Mouse (Mus musculus) mesoderm, embryonic 11.5 days (tissue): ENCODE measurements around the gene Cdt1.

Experiments used
- DNase-seq: peaks from one replicate; pipeline ENCODE4 v3.0.0-alpha.2; 2012; ENCODE audit warnings: low read depth, low spot score

Cdt1 gene

GRCm38 (mm10) chr8:122574264-122574663 is 6.4 kb downstream of the Cdt1 start:
- no peak for DNase-seq

DNA sequence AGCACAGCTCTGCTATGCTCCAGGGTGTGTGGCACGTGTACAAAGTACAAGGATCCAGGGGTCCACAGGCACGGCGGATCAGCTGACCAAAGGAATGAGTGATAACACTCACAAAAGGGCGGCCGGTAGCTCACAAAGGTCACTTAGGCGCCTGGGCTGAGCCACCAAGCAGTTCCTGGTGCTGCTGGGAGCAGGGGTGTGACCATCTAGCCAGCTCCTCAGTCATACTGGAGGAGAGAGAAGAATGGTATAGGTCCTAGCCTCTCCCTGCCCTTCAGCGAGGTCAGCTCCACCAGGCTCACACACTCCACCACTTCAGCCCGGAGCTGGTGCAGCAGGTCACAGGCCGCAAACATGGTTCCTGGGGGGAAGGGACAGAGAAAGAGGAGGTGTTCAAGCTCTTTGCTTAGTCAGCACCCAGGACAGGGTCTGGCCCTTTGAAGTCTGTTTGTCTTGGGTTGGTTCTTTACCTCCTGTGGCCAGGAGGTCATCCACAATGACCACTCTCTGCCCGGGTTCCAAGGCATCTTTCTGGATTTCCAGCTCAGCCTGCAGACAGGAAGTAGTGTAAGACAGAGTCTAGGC is 6.9 kb downstream of the Cdt1 start:
- DNase-seq: no peak

- no peak for DNase-seq
Observed at GRCm38 (mm10) chr8:122575286-122575685, 7.5 kb downstream of the Cdt1 start.

DNA sequence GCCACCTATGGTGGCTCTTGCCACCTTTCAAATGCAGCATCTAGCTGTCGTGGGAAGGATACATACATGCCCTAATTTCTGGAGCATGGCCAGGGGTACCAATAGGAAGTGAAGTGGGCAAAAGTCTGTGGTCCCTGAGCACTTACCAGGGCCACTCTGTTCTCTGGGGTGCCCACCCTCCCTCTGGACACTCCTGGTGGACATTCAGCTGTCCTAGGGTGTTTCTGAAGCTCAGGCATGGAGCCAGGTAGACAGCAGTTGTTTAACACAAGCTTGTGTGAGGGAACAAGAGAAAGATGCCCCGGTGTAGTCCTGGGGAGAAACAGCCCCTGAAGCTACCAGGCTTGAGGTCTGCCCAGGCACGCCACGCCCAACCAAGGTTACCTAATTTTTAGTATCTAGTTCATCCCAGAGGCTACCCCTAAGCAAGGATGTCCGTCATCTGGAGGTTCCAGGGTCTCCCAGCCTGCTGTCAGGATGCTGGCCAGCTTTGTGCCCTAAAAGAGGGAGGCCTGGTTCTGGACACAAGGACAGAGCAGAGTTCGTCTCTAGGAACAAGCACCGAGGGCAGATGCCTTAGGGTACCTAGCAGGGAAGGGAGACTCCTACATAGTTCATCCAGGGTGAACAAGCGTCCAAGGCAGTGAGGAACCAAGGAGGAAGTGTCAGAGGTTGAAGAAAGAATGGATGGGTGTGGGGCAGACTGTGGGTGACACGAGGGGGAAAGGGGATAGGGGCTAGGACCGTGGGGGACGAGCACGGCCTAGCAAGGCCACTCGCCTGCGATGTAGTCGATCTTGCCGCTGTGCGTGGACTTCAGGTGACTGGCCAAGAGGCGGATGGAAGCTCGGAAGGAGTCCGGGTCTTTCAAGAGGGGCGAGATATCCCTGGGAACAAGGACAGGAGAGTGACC is 8.2 kb downstream of the Cdt1 start:
- DNase-seq: no peak

DNA sequence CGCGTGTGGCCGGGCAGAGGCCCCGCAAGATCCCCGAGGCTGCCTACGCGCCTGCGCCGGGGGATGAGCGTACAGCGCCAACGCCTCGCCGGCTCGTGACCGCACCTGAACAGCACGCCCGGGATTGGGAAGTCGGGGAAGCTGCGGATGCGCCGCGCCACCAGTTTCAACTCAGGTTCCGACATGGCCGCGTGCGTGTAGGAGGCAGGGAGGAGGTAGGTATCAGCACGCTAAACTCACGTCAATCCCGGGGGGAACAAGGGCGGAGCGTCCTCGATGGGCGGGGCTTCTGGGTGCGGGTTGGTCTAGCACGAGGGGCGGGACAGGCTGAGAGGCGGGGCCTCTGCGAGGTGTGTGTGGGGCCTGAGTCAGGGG is 8.8 kb downstream of the Cdt1 start, which contains the start of gene Aprt:
Gene Aprt (minus strand): TSS at position 262 of the 375 bp plus-strand sequence.
- DNase-seq: peak; percentile 93

DNA sequence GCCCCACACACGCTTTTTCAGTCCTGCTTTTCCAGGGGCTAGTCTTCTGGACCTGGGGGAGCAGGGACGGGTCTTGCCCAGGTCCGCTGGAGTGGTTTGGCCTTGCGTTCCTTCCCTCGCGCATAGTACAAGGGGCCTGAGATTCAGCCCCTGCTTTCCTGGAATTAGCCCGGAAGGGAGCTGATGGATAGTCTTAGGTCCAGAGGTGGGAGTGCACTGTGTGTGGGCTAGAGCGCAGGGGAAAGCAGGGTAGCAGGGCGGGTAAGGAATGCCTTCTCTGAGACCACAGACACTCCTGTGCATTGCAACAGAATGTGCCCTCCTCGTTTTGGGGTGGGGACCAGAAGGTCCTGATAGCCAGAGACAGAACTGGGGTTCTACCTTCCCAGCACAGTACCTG is 9.3 kb downstream of the Cdt1 start:
- DNase-seq: no peak

DNA sequence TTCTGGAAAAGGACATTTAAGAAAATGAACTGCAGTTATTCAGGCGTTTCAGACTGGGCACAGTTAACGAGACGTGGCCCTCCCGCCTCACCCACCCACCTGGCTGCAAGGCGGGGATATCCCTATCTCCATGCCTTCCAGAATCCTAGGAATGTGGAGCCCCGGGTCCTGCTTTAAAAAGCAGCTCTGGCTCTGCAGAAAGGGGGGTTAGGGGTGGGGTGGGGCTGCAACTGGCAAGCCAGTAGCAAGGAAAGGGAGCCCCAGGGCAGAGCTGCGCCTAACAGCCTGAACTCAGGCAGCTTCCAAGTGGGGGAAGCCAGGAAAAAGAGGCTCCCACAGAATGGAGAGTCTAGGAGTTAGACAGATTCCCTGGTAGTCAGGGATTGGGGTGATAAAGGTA is 11.4 kb downstream of the Cdt1 start:
- no peak for DNase-seq

DNA sequence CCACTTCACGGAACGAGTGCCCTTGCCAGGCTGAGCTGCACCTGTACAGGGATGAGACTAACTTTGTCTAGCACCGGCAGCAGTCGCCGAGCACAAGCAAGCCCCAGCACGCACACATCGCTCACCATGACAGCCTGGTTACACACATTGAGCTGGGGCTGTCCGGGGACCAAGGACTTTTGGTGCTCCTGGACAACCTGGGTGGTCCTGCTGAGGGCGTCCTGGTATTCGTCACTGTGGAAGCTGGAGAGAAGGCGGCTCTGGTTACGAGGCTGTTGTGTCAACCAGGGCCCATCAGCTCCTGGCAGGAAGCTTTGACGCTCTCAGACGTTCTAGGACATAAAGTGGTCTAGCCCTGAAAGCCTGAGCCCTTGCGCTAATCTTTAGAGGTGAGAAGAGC is 13.1 kb downstream of the Cdt1 start:
- no peak for DNase-seq

- no peak for DNase-seq
Observed at GRCm38 (mm10) chr8:122584981-122585380, 17.2 kb downstream of the Cdt1 start.

DNA sequence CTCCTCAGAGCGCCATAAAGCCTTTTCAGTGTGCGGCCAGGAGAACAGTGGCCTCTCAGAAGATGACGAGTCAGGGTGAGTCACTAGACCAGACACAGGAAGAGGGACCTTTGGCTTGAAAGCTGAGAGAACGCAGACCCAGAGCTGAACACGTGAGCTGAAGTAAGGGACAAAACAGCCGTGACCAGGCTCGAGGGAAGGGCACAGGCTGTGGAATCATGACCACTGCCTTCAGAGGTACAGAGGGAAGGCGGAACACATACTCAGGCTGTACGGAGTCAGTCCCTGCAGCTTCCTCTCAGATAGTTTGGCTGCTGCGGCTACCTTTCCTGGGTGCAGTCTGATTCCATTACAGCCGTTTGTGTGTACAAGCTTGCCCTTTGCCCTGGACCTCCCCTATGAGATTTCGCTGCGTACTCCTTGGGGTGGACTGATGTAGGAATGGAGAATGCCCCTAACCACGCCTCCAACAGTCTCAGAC is 17.6 kb downstream of the Cdt1 start:
- no peak for DNase-seq

- no peak for DNase-seq
Observed at GRCm38 (mm10) chr8:122586171-122586570, 18.4 kb downstream of the Cdt1 start.

GRCm38 (mm10) chr8:122586749-122587148 is 18.9 kb downstream of the Cdt1 start:
- DNase-seq: no peak

DNA sequence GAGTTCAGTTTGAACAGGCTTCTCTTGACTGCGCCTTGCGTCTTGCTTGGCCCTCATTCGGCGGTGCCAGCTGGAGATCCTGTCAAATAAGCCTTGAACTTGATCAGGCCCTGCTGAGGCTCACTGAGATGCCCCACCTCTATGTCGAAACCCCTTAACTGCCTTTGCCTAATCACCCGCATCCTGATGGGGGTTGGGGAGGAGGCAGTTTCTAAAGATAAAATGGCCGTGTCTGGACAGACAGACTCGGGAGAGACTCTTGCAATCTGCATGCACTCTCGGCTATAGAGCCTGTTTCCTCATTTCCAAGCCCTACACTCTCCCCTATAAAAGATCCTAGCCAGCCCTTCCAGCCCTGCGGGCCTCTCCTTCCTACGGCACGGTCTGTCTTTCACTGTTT is 25.4 kb downstream of the Cdt1 start:
- no peak for DNase-seq

- DNase-seq: no peak
Observed at GRCm38 (mm10) chr8:122593783-122594507, 26.1 kb downstream of the Cdt1 start.

GRCm38 (mm10) chr8:122596031-122596430 is 28.2 kb downstream of the Cdt1 start:
- no peak for DNase-seq

GRCm38 (mm10) chr8:122600666-122601065 is 32.9 kb downstream of the Cdt1 start:
- no peak for DNase-seq

GRCm38 (mm10) chr8:122604640-122605039 is 36.8 kb downstream of the Cdt1 start:
- DNase-seq: no peak

DNA sequence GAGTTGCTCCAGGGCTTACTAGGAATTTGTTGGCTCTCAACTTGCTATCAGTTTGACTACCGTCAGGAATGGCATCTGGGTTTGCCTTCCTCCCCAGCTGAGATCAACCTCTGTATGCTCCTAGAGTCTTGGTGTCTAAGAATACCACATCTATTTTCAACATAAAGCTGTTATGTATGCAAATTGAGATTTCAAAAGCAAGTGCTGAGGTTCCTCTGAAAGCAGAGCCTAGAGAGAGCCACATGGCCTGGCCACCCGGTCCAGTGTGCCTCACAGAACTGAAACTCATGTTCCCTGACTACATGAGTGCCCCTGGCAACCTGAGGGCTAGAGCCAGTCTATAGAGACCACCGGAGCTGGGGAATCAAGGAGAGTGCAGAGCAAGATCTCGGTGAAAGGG is 37.6 kb downstream of the Cdt1 start:
- DNase-seq: no peak

- DNase-seq: no peak
Observed at GRCm38 (mm10) chr8:122606810-122607209, 39.0 kb downstream of the Cdt1 start.

DNA sequence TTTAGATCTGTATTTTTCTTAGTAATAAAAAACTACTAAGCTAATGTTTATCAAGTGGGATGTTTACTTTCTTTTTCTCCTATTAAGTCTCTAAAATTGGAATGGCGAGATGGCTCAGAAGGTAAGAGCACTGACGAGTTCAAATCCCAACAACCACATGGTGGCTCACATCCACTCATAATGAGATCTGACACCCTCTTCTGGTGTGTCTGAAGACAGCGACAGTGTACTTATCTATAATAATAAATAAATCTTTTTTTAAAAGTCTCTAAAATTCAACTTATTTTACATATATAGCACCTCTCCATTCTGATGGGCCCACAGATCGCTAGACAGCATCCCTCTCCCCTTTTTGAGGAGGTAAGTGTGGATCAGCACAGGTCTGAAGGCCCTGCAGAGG is 42.4 kb downstream of the Cdt1 start:
- no peak for DNase-seq

DNA sequence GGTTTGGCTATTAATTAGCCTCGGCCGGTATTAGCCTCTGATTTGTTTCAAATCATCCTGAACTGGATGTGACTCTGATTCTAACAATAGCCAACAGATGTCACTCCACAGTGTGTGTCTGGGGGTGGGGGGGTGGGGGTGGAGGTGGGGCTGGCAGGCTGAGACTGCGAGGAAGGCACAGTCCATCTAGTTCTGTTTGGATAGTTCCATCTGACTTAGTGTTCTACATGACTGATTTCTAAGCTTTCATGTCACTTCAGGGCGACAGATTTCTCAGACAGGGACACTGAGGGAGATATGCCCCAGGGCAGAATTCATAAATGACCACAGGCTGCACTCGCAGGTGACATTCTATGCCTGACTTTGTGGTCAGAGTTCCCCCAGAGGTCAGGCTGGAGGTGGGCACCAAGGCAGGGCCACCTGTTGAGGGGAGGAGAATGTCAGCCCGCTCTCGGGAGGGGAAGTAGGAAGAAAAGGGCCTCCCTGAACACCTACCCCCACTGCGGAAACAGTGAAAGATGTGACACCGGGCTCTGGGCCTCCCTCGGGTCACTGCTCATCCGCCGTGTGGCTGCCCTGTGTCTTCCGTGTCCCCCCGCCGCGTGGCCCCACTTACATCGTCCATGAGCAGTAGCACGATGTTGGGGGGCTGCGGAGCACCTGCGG is 42.9 kb downstream of the Cdt1 start:
- DNase-seq: no peak
